Mouse (Mus musculus) right cerebral cortex, postnatal 4 days (tissue): ENCODE results near the gene Slit3.

ENCODE experiments used
- DNase-seq: peaks from one replicate; pipeline ENCODE4 v3.0.0-alpha.2; 2022

Gene Slit3

DNA sequence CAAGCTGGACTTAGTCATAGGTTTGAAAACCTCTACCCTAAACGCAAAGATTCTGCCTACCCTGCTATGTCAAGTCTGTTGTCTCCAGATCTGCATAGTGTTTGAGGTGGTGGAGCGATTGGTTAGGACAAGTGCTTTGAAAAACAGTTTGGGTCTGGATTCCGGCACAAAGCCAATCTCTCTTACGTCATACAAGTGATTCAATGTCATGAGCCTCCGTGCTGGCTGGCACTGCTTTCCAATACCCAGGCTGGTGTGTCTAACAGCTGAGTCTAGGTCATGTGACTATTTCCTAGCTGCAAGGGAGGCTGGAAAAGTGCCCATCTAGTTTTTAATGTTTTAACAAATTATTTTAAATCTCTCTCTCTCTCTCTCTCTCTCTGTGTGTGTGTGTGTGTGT is 196.2 kb downstream of the Slit3 start:
- no peak for DNase-seq

DNA sequence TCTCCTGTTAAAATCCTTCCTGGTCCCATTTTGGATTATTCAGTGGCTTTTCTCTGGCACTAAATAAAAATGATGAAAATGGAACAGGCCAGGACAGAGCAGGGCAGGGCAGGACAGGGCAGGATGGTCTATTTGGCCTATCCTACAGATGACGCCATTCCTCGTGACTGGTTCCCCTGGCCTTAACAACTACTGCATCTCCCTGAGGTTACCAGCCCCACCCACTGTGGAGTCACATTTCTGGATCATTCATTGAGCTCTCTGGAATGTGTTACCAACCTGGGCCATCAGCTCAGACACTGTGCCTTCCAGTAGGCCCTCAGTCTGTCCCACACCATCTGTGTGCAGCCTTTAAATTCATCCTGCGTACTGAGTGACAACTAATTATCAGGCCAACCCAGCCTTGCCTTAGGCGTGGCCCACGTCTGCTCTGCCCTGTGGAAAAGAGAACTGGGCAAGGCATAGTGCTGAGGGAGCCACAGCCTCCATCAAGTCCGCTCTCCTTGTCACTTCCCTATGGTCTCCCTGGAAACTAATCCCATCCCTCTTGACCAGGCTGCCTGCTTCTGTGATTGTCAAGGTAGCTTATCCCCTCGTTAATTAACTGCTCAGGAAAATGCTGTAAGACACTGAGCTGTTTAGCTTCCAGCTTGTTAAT is 196.9 kb downstream of the Slit3 start:
- DNase-seq: no peak

- no peak for DNase-seq
These were observed 197.5 kb downstream of the Slit3 start for GRCm38 (mm10) chr11:35318433-35319020.

GRCm38 (mm10) chr11:35320518-35320917 is 199.5 kb downstream of the Slit3 start:
- no peak for DNase-seq

- no peak for DNase-seq
These were observed 203.4 kb downstream of the Slit3 start for GRCm38 (mm10) chr11:35324397-35324796.

- DNase-seq: no peak
These were observed 204.3 kb downstream of the Slit3 start for GRCm38 (mm10) chr11:35325131-35325995.

DNA sequence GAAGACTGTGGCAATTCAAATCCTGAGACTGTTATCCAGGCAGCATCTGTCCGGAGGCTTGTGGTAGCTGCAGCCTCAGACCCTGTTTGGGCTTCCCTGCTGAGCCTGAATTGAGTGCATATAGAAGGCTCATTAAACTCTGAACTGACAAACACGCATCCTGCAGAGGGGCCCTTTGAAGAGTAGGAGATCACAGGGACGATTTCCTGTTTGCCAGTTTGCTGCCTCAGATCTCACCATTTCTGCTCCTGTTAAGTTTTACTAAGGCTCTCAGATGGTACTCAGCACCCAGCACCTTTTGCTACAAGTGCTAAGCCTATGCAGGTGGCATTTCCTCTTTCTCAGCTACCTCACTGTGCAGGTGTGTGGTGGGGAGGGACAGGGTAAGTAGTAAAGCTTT is 205.3 kb downstream of the Slit3 start:
- DNase-seq: no peak

DNA sequence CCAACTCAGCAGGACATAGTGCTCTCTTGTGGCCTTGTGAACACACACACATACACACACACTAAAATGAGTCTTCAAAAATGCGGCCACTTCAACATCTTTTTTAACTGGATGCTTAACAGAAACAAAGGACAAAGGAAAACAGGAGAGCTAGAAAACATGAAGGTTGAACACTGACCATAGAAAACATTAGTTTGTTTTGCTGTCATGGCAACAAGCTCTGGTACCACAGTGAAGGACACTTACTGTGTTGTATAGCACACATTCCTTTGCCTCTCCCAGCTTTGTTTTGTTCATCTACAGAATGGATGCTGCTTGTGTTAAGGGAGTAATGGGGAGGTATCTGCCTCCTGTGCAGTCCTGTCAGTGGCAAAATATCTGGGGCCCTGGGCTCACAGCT is 206.9 kb downstream of the Slit3 start:
- DNase-seq: no peak

GRCm38 (mm10) chr11:35331476-35331875 is 210.5 kb downstream of the Slit3 start:
- DNase-seq: no peak

GRCm38 (mm10) chr11:35336558-35336957 is 215.5 kb downstream of the Slit3 start:
- no peak for DNase-seq

DNA sequence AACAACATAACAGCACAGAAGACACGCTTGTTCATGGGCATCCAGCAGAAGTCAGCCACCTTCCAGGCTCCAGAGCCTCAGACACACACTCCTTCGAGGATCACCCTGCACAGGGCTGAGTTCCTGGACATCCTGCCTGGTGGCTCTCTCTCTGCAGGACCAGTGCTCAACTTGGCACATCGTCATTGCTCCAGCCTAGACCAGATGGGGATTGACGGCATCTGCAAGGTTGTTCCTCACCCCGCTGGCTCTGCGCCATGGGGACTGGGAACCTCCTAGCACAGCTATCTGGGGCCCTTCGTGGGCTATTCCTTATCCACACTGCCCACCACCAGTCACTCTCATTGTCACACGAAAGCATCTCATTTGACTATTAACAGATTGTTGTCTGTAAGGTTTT is 216.5 kb downstream of the Slit3 start:
- peak; percentile 11 for DNase-seq

- no peak for DNase-seq
These were observed 217.1 kb downstream of the Slit3 start for GRCm38 (mm10) chr11:35337927-35338819.

DNA sequence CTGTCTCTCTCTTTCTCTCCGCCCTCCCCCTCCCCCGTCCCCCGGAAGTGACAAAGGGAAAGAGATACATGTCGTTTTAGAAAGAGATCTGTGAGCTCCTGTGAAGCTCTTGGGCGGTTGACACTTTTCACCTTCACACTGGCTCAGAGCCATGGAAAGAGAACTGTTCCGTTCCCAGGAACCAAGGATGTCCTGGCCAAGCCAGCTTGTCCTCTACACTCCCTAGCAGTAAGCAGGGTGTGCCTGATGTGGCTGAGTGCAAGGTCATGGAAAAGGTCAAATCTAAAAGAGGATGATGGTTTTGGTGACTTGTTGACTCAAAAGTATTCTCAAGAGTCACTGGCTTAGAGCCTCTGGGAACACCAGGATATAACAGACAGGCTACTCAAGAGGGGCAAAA is 219.7 kb downstream of the Slit3 start:
- DNase-seq: no peak

- DNase-seq: no peak
These were observed 221.5 kb downstream of the Slit3 start for GRCm38 (mm10) chr11:35342486-35342885.

DNA sequence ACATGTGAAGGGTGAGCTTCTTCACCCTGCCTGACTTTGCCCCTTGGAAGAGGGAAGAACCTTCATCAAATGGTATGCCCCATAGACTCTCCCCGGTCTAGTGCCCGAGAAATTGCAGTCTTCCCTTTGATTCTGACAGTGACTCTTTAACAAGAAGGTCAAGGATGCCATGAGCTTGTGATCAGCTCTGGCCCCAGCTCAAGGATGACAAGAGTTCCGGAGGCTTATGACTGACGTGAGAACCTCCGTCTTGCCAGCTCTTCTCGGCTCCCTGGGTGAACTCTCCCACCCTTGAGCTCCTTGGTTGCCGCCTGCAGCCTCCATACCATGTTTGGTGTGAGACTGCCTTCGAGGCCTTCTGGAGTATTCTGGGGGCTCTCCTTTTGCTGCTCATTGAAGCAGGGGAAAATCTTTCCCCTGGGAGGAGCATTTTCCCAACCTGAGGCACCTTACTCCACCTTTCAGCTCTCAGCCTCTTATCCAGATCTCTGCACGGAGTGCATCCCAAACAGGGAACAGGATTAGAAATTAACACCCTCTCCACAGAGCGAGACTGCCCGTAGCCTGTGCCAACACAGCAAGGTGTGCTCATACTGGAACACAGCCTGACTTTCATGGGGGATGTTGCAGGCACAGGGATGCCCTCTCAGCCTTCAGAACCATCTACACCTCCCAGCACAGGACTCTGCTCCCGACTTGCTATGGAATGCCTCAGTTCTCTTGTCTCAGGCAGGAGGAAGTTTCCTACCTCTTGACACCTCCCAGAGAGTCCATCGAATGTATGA is 224.9 kb downstream of the Slit3 start:
- DNase-seq: no peak

DNA sequence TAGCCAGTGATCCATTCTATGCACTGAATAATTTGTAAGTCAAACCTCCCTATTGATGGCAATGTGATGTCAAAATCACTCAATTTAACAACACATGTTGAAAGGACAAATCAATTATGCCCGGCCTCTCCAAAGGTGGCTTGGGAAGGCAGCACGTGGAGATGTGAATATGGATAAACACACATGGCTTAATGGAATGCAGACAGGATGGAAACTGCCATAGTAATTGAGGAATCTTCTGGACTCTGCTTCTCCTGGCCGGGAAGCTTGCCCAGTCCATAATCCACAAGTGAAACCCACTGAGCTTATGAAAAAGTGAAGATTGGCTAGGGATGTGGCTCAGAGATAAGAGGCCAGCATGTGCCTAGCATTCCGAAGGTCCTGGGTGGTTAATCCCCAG is 227.1 kb downstream of the Slit3 start:
- no peak for DNase-seq

GRCm38 (mm10) chr11:35350968-35351367 is 229.9 kb downstream of the Slit3 start:
- DNase-seq: no peak

DNA sequence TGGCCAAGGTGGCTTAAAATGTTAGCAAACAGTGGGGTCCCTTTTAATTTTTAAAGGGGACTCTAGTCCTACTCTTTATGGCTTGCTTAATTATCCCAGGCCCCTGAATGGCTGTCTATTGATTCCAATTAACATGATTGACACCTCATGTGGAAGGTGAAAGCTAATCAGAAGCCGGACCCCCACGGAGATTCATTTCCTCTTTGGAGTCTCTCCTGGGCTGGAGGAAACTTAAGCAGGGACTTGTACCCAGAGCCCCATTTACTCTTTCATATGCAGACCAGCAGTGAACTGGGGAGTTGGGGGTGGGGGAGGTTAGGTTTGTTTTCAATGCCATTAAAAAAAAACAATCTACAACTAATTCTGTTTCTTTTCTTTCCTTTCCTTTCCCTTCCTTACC is 230.4 kb downstream of the Slit3 start:
- no peak for DNase-seq

- no peak for DNase-seq
These were observed 234.8 kb downstream of the Slit3 start for GRCm38 (mm10) chr11:35355811-35356210.

DNA sequence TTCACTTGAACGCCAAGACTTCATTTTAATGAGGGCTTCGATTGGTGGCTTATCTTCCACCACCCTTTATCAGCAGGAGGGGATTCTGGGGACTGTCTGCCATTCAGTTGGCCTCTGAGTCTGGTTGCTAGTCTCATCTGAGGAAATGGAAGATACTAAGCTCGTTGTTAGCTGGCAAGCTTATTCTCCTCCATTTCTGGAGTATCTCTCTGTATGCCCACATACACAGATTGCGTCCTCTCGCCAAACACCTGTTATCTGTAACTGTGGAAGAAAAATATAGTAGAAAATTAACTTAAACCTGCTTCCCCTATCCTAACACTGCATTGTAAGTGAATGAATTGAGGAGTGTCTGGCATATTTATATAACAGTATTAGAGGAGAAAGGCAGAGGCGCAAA is 240.0 kb downstream of the Slit3 start:
- no peak for DNase-seq

- DNase-seq: no peak
These were observed 242.0 kb downstream of the Slit3 start for GRCm38 (mm10) chr11:35362975-35363374.

DNA sequence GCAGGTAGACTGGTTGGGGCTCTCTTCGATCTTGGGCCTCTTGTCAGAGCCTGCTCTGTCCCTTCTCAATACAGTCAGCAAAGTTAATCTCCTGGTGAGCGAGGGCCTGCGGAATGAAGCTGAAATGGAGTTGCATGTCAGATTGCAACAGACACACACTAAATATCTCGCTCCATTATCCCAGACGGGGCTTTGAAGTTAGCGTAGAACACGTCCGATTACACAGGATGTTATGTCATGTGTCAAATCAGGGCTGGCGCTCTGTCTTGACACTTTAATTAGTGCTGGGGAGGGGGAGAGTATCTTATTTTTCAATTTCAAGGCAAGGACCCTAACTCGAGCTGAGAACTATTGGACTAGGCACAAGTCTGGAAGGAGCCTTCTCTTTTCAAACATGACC is 243.4 kb downstream of the Slit3 start:
- DNase-seq: no peak
